Mouse (Mus musculus): ENCODE measurements at regions not wholly inside any gene's neighbourhood (a gene's known extent, or its start where the extent isn't known, plus 50 kb on each side); places are given as distances from the start of the nearest gene placed in this dataset.

DNA sequence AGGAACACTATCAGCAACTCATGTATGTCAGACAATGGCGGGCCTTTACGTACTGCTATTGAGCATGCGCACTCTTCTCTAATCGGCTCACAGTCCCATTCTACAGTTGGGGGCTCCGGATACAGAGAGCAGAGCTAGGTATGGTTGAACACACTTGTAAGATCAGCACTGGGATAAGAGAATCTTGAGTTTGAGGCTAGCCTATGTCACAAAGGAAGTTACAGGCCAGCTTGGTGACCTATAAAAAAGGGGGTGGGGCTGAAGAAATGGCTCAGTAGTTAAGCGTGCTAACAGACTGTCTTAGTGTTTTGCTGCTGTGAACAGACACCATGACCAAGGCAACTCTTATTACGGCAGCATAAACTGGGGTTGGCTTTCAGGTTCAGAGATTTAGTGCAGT lies 79.4 kb upstream of the Rap1b start:
- no peak overlapping the region for H3K4me2 ChIP-seq (replicated peaks; ENCODE audit: low read depth, low read length, severe bottlenecking)
- DNase-seq (ENCODE audit: low spot score) (no peak), ATAC-seq (ENCODE audit: low FRiP score, low read depth) (no peak)
- TF ChIP-seq POLR2A (IDR thresholded peaks at IDR 0.05; ENCODE audit: borderline replicate concordance, extremely low read depth, insufficient read depth, insufficient read length): no peak
- no peaks in the 10 kb centered on the region for H3K36me3 ChIP-seq (ENCODE audit: control insufficient read depth, insufficient read depth, low read length)
- H3K4me1 ChIP-seq (ENCODE audit: control insufficient read depth, insufficient read depth, low read length): no peaks in the 10 kb centered on the region
- no peak overlapping the region for H3K27ac ChIP-seq (replicated peaks; ENCODE audit: low read depth, low read length)
- H3K9me3 ChIP-seq (ENCODE audit: control insufficient read depth, low read length): no peaks in the 10 kb centered on the region
- H3K9ac ChIP-seq (ENCODE audit: low read depth, low read length, severe bottlenecking): no peak overlapping the region
- H3K27me3 ChIP-seq (ENCODE audit: control insufficient read depth, insufficient read depth, low read length): no peaks in the 10 kb centered on the region
- WGBS: 95% methylated on average over 7 of the region's 7 CpGs
- no peak overlapping the region for H3K4me3 ChIP-seq (replicated peaks; ENCODE audit: low read length)

DNA sequence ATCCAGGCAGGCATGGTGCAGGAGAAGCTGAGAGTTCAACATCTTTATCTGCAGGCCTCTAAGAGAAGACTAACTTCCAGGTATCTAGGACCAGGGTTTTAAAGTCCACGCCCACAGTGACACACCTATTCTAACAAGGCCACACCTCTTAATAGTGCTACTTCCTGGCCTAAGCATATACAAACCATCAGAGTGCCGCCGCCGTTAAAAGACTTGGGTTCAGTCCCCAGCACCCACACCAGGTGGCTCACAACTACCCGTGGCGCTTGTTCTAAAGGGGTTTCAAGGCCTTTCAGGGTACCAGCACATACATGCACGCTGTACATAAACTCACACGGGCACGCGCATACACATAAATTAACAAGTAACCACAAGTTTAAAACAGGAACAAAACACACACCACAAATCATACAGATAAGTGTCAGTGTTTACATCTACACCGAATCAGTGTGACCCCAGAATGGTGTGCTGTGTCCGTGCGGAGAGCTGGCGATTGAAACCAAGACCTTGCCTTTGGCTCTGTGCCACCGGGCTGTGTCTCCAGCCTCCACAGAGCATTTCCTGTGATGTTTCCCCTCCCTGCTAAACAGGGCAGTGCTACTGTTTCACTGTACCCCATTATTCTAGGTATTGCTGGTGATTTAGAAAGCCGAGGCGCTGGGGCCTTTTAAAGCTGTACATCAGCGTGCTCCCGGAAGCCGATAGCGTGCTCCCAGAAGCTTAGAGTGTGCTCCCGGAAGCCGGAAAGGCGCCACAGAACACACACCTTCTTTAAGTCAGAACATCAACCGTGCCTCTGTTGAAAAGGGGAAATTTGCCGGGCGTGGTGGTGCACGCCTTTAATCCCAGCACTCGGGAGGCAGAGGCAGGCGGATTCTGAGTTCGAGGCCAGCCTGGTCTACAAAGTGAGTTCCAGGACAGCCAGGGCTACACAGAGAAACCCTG lies 80.0 kb upstream of the Rap1b start:
- H3K4me2 ChIP-seq (replicated peaks; ENCODE audit: low read depth, low read length, severe bottlenecking): no peak overlapping the region
- 93% methylated on average over 31 of the region's 31 CpGs for WGBS
- no peaks in the 10 kb centered on the region for H3K9me3 ChIP-seq (ENCODE audit: control insufficient read depth, low read length)
- DNase-seq (ENCODE audit: low spot score) (no peak), ATAC-seq (ENCODE audit: low FRiP score, low read depth) (no peak)
- no peak overlapping the region for H3K9ac ChIP-seq (ENCODE audit: low read depth, low read length, severe bottlenecking)
- no peaks in the 10 kb centered on the region for H3K36me3 ChIP-seq (ENCODE audit: control insufficient read depth, insufficient read depth, low read length)
- no peaks in the 10 kb centered on the region for H3K27me3 ChIP-seq (ENCODE audit: control insufficient read depth, insufficient read depth, low read length)
- H3K4me3 ChIP-seq (replicated peaks; ENCODE audit: low read length): no peak overlapping the region
- no peak overlapping the region for H3K27ac ChIP-seq (replicated peaks; ENCODE audit: low read depth, low read length)
- no peaks in the 10 kb centered on the region for H3K4me1 ChIP-seq (ENCODE audit: control insufficient read depth, insufficient read depth, low read length)
- TF ChIP-seq POLR2A (IDR thresholded peaks at IDR 0.05; ENCODE audit: borderline replicate concordance, extremely low read depth, insufficient read depth, insufficient read length): no peak

DNA sequence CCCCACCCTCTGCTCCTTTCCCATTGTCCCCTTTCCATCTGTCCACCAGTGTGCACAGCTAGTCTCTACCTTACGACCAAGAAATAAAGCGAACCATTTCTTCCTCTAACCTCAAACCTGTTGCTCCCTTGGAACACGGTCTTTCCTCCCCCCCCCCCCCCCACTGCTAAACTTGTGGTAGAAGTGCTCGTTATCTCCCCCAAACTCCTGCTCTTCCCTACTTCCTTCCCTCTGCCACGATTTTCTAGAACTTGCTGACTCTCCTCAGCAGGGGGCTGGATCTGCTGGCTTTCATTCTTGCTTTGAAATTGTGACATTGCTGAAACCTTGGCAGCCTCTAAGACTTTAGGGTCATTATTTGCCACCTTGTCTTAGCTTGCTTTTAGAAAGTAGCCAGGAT lies 83.2 kb upstream of the Rap1b start:
- H3K9ac ChIP-seq (ENCODE audit: low read depth, low read length, severe bottlenecking): no peak overlapping the region

DNA sequence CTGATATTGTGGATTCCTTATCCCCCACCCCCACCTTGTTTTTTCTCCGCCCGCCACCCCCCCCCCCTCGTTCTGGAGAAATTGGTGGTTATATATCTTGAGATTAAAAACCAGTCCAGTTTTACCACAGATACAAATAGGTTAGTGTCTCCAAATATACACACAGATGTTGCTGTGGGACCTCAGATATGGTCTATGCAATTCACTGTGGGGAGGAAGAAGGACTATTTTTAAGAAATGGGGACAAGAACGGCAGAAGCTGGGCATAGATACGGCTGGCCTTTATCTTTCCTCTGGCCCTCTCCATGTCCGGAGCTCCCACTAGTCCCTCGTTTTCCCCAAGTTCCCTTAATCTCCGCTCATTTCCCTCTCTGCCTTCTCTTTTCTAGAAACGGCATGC lies 89.0 kb upstream of the Rap1b start:
- H3K4me2 ChIP-seq (replicated peaks; ENCODE audit: low read depth, low read length, severe bottlenecking): no peak overlapping the region
- no peaks in the 10 kb centered on the region for H3K36me3 ChIP-seq (ENCODE audit: control insufficient read depth, insufficient read depth, low read length)
- H3K27ac ChIP-seq (replicated peaks; ENCODE audit: low read depth, low read length): no peak overlapping the region
- DNase-seq (ENCODE audit: low spot score) (no peak), ATAC-seq (ENCODE audit: low FRiP score, low read depth) (no peak)
- no peaks in the 10 kb centered on the region for H3K27me3 ChIP-seq (ENCODE audit: control insufficient read depth, insufficient read depth, low read length)
- TF ChIP-seq POLR2A (IDR thresholded peaks at IDR 0.05; ENCODE audit: borderline replicate concordance, extremely low read depth, insufficient read depth, insufficient read length): no peak
- H3K4me3 ChIP-seq (replicated peaks; ENCODE audit: low read length): no peak overlapping the region
- no peak overlapping the region for H3K9ac ChIP-seq (ENCODE audit: low read depth, low read length, severe bottlenecking)
- no peaks in the 10 kb centered on the region for H3K4me1 ChIP-seq (ENCODE audit: control insufficient read depth, insufficient read depth, low read length)
- 56% methylated on average over 9 of the region's 9 CpGs for WGBS
- H3K9me3 ChIP-seq (ENCODE audit: control insufficient read depth, low read length): no peaks in the 10 kb centered on the region

More for the DNA sequence above, 83.2 kb upstream of the Rap1b start:
- Histone ChIP-seq H3K27ac (replicated peaks; ENCODE audit: low read depth, low read length) (no peak overlapping the region), H3K4me3 (replicated peaks; ENCODE audit: low read length) (no peak overlapping the region), H3K4me1 (ENCODE audit: control insufficient read depth, insufficient read depth, low read length) (no peaks in the 10 kb centered on the region), H3K27me3 (ENCODE audit: control insufficient read depth, insufficient read depth, low read length) (no peaks in the 10 kb centered on the region), H3K9me3 (ENCODE audit: control insufficient read depth, low read length) (no peaks in the 10 kb centered on the region), H3K36me3 (ENCODE audit: control insufficient read depth, insufficient read depth, low read length) (no peaks in the 10 kb centered on the region), H3K4me2 (replicated peaks; ENCODE audit: low read depth, low read length, severe bottlenecking) (no peak overlapping the region)
- no peak for ATAC-seq (ENCODE audit: low FRiP score, low read depth)
- no peak for TF ChIP-seq POLR2A (IDR thresholded peaks at IDR 0.05; ENCODE audit: borderline replicate concordance, extremely low read depth, insufficient read depth, insufficient read length)
- DNase-seq (ENCODE audit: low spot score): no peak
- 45% methylated on average over 5 of the region's 5 CpGs for WGBS

DNA sequence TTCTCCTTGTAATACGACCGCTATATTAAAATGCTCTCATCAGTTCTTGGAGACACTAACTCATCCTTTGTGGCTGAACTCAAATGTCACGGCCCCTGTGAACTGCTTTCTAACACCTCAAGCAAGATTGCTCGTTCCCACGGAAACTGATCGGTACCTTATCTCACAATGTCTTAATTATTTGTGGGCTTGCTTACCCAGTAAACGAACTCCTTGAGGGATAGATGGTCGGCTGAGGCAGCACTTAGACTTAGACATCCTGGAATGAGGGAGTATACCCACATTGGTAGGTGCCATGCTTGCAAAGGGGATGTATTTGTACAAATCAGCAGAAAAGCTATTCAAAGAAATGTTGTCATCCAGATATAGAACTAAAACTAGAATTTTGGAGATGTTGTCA lies 92.9 kb upstream of the Rap1b start:
- Histone ChIP-seq H3K9ac (ENCODE audit: low read depth, low read length, severe bottlenecking) (no peak overlapping the region), H3K4me1 (ENCODE audit: control insufficient read depth, insufficient read depth, low read length) (peaks cover 8% of the 10 kb centered on the region; the same call in 1 of the 2 replicates), H3K36me3 (ENCODE audit: control insufficient read depth, insufficient read depth, low read length) (no peaks in the 10 kb centered on the region), H3K9me3 (ENCODE audit: control insufficient read depth, low read length) (no peaks in the 10 kb centered on the region), H3K27ac (replicated peaks; ENCODE audit: low read depth, low read length) (no peak overlapping the region), H3K27me3 (ENCODE audit: control insufficient read depth, insufficient read depth, low read length) (no peaks in the 10 kb centered on the region), H3K4me3 (replicated peaks; ENCODE audit: low read length) (no peak overlapping the region), H3K4me2 (replicated peaks; ENCODE audit: low read depth, low read length, severe bottlenecking) (no peak overlapping the region)
- no peak for TF ChIP-seq POLR2A (IDR thresholded peaks at IDR 0.05; ENCODE audit: borderline replicate concordance, extremely low read depth, insufficient read depth, insufficient read length)
- ATAC-seq (ENCODE audit: low FRiP score, low read depth) (no peak), DNase-seq (ENCODE audit: low spot score) (no peak)
- 61% methylated on average over 8 of the region's 8 CpGs for WGBS

Measured in limb, embryonic 14.5 days (tissue).